Mouse (Mus musculus) lung, postnatal 0 days (tissue): ENCODE measurements around the gene Smyd2.

Source experiments
- CTCF ChIP-seq: IDR thresholded peaks from 2 replicates; pipeline ENCODE4 v1.5.1; 2016; ENCODE audit warnings: antibody characterized with exemption, mild to moderate bottlenecking
- EP300 ChIP-seq: IDR thresholded peaks from 2 replicates; pipeline ENCODE4 v1.6.1; 2016; ENCODE audit warnings: antibody characterized with exemption, mild to moderate bottlenecking, control low read depth

- no peak for TF ChIP-seq EP300
- TF ChIP-seq CTCF, result no peak
Measured at GRCm38 (mm10) chr1:189876162-189876561, 46.0 kb downstream of the Smyd2 start.
